Comparison of ENCODE assay signal across 8 mouse cellular contexts in the genomic region with DNA sequence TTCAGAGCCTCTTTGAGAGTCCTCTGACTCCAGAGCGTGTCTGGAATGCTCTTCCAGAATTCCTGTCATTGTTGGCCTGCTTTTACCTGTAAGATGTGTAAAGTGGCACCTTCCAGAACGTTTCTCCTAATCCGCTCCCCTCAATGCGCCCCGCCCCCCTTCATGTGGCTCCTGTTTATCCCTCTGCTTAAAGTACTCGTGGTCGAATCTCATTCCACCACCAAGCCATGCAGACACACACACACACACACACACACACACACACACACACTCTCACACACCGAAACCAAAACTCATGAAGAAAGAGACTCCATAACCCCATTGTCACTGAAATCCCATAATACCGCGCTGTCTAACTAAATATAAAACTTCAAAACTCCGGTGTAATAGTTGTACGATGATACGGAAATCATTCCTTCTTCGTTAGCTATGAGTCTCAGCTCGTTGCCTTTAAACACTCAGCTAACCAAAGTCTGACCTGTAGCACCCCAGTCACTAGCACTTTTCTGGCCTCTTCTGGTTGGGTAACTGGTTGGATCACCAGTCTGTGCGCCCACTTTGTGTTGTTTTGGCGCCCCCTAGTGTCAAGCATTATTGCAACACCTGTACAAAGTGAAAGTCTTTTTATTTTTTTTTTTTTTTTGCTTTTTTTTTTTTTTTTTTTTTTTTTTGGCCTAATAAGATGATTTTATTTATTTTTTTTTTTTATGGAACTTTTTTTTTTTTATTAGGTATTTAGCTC. TPM values are rescaled to one million over a fixed set of nuclear protein-coding genes. Genes with fewer than 3 reads are reported as not detected.
DNase-seq lines count a peak whose midpoint lies in the region; ATAC-seq lines count a peak whose summit lies in the region.

No protein-coding gene starts in this region.

- H3K27ac ChIP-seq in hindbrain, embryonic 12.5 days, result no peak overlapping the region

- H3K4me2 ChIP-seq in hindbrain, embryonic 12.5 days (replicated peaks), result no peak overlapping the region

- no peaks in the 10 kb centered on the region for H3K9me3 ChIP-seq in hindbrain, embryonic 12.5 days (replicated peaks)

- no peaks in the 10 kb centered on the region for H3K4me1 ChIP-seq in hindbrain, embryonic 12.5 days

- peak; percentile 67 for DNase-seq in MEL-GATA-1-ER (ENCODE audit: extremely low read depth, low read depth)
- DNase-seq in cerebellum, adult 9-11 months, result peak; percentile 64
- DNase-seq in frontal cortex, postnatal 10 days (ENCODE audit: low spot score in 2 of 2), result peak; percentile 32 to 71
- DNase-seq in layer of hippocampus, postnatal 10 days (ENCODE audit: low spot score in 2 of 2), result peak; percentile 87 to 88
- DNase-seq in lung, postnatal 14 days, result peak; percentile 94
- DNase-seq in retina, adult 2 months (ENCODE audit: low read depth, low spot score), result peak; percentile 41
- DNase-seq in thymus, postnatal 25 days, result peak; percentile 85

- peak; percentile 80; the same call in 1 of the 2 replicates for ATAC-seq in hindbrain, embryonic 12.5 days (ENCODE audit: low FRiP score)

- H3K4me3 ChIP-seq in hindbrain, embryonic 12.5 days, result no peak overlapping the region

- no peaks in the 10 kb centered on the region for H3K36me3 ChIP-seq in hindbrain, embryonic 12.5 days

- no peaks in the 10 kb centered on the region for H3K27me3 ChIP-seq in hindbrain, embryonic 12.5 days

- no peak overlapping the region for H3K9ac ChIP-seq in hindbrain, embryonic 12.5 days

- 47% methylated on average over 17 of the region's 17 CpGs for WGBS in hindbrain, embryonic 12.5 days

RNA-seq across cellular contexts. Expression of gene Sf3b5, which starts 8.2 kb away (rescaled TPM):
- polyA plus RNA-seq in hindbrain, embryonic 12.5 days (2016; fragmentation: Nextera tagmentation; extraction: Ambion mirVana), result 26.8 and 30.6 TPM in 2 replicates
- total RNA-seq in layer of hippocampus, postnatal 10 days (2021), result 1 to 10 TPM; 8.4 to 9.9 TPM

RNA-seq across cellular contexts. Expression of gene Stx11, which starts 32.8 kb away (rescaled TPM):
- 2.2 and 3.0 TPM in 2 replicates for polyA plus RNA-seq in hindbrain, embryonic 12.5 days (2016; fragmentation: Nextera tagmentation; extraction: Ambion mirVana)
- under 1 TPM; 0.36 to 0.71 TPM for total RNA-seq in layer of hippocampus, postnatal 10 days (2021)

Comparison
In these comparisons a context has a peak if more than half of its experiments do, and no peak if none do; other contexts are left out.
1. DNase-seq: peak in every context shown above with its lines; median percentile 94 in lung, postnatal 14 days; 88 in layer of hippocampus, postnatal 10 days; 85 in thymus, postnatal 25 days; 67 in MEL-GATA-1-ER; 64 in cerebellum, adult 9-11 months; 52 in frontal cortex, postnatal 10 days; 41 in retina, adult 2 months.